Mouse (Mus musculus) lung, adult 2 months (tissue): Measurements from ENCODE around the gene Hoxb1. TPM values are rescaled to one million over a fixed set of nuclear protein-coding genes. Genes with fewer than 3 reads are reported as not detected.

Source experiments
- DNase-seq: peaks from one replicate; pipeline ENCODE4 v3.0.0; 2022
- H3K4me1 ChIP-seq: fragments of 200-500 bp; 2 replicates; pipeline ENCODE4 v1.6.1; 2011; ENCODE audit warnings: low read length; ENCODE audit not compliant: control insufficient read depth, insufficient read depth
- H3K4me3 ChIP-seq: fragments of 200-500 bp; replicated peaks from 2 replicates; pipeline ENCODE3; 2011; ENCODE audit warnings: low read depth, mild to moderate bottlenecking, control low read depth, low read length; ENCODE audit errors: extremely low read depth
- CTCF ChIP-seq: fragments of 200-500 bp; IDR thresholded peaks from 2 replicates; pipeline ENCODE4 v1.5.1; 2011; ENCODE audit warnings: mild to moderate bottlenecking, low read length, control low read depth; ENCODE audit not compliant: insufficient read depth
- POLR2A ChIP-seq: fragments of 200-500 bp; IDR thresholded peaks from 2 replicates; pipeline ENCODE4 v1.6.1; 2011; ENCODE audit warnings: low read depth, mild to moderate bottlenecking, control low read depth, low read length, borderline replicate concordance; ENCODE audit errors: extremely low read depth
- WGBS: fragments of 180-500 bp; shearing (Covaris S2); methylation state at CpG from one replicate; pipeline ENCODE4 v1.1.7; 2018; 5-methylcytosine and 5-hydroxymethylcytosine counted together
- polyA plus RNA-seq: library from polyadenylated mRNA; depleted of rRNA; stranded (reverse); fragments of >200 nt; gene quantifications from 2 replicates; pipeline ENCODE4 v1.2.3, GENCODE M21; 2012; rRNA removed

Hoxb1 gene
- polyA plus RNA-seq, result not detected in 2 replicates

GRCm38 (mm10) chr11:96365441-96366091 lies at the start of gene Hoxb1:
Hoxb1 (plus strand) TSS chr11:96365752.
- TF ChIP-seq POLR2A (no peak), CTCF (no peak)
- no peaks in the 10 kb centered on the region for H3K4me1 ChIP-seq
- no peak for DNase-seq
- WGBS, result 22% methylated on average over 26 of the region's 26 CpGs
- H3K4me3 ChIP-seq, result no peak within 1 kb of the TSS

GRCm38 (mm10) chr11:96316696-96317607 lies 48.6 kb upstream of the Hoxb1 start:
- DNase-seq, result no peak
- TF ChIP-seq CTCF, result no peak
- TF ChIP-seq POLR2A, result no peak
- Histone ChIP-seq H3K4me1 (peaks cover 6% of the 10 kb centered on the region; the same call in 1 of the 2 replicates), H3K4me3 (no peak overlapping the region)
- WGBS, result 36% methylated on average over 18 of the region's 18 CpGs

GRCm38 (mm10) chr11:96317608-96318367 lies 47.8 kb upstream of the Hoxb1 start, which contains the start of gene Hoxb4:
Hoxb4 (plus strand) TSS chr11:96318267.
- TF ChIP-seq CTCF (no peak), POLR2A (no peak)
- WGBS, result 16% methylated on average over 28 of the region's 28 CpGs
- H3K4me3 ChIP-seq, result peak within 1 kb of the TSS; percentile 86
- H3K4me1 ChIP-seq, result peaks cover 6% of the 10 kb centered on the region; the same call in 1 of the 2 replicates
- DNase-seq, result no peak

- peaks cover 3% of the 10 kb centered on the region; the same call in 1 of the 2 replicates for H3K4me1 ChIP-seq
- 2% methylated on average over 35 of the region's 45 CpGs for WGBS
- peak overlapping the region; percentile 86 for H3K4me3 ChIP-seq
- no peak for TF ChIP-seq POLR2A
- no peak for TF ChIP-seq CTCF
- peak; percentile 44 for DNase-seq
These were observed 47.0 kb upstream of the Hoxb1 start for GRCm38 (mm10) chr11:96318368-96319070.

- 1% methylated on average over 25 of the region's 34 CpGs for WGBS
- no peak for DNase-seq
- no peak for TF ChIP-seq CTCF
- no peak for TF ChIP-seq POLR2A
These were observed 46.3 kb upstream of the Hoxb1 start for GRCm38 (mm10) chr11:96319071-96319902.

GRCm38 (mm10) chr11:96319910-96320309 lies 45.6 kb upstream of the Hoxb1 start:
- Histone ChIP-seq H3K4me3 (peak overlapping the region; percentile 62), H3K4me1 (peaks cover 3% of the 10 kb centered on the region; the same call in 1 of the 2 replicates)
- TF ChIP-seq POLR2A, result no peak
- no peak for TF ChIP-seq CTCF
- 3% methylated on average over 29 of the region's 29 CpGs for WGBS
- DNase-seq, result no peak

More at GRCm38 (mm10) chr11:96319071-96319902, 46.3 kb upstream of the Hoxb1 start:
- Histone ChIP-seq H3K4me1 (peaks cover 3% of the 10 kb centered on the region; the same call in 1 of the 2 replicates), H3K4me3 (peak overlapping the region; percentile 84)

GRCm38 (mm10) chr11:96320688-96321087 lies 44.9 kb upstream of the Hoxb1 start:
- TF ChIP-seq CTCF (no peak), POLR2A (no peak)
- H3K4me1 ChIP-seq, result peaks cover 2% of the 10 kb centered on the region; the same call in 1 of the 2 replicates
- 32% methylated on average over 17 of the region's 17 CpGs for WGBS
- peak overlapping the region; percentile 9 for H3K4me3 ChIP-seq
- DNase-seq, result no peak

GRCm38 (mm10) chr11:96321846-96322245 lies 43.7 kb upstream of the Hoxb1 start:
- WGBS, result 48% methylated on average over 5 of the region's 5 CpGs
- no peak for DNase-seq
- no peak overlapping the region for H3K4me3 ChIP-seq

More at GRCm38 (mm10) chr11:96321846-96322245, 43.7 kb upstream of the Hoxb1 start:
- H3K4me1 ChIP-seq, result no peaks in the 10 kb centered on the region; the same call in 1 of the 2 replicates
- no peak for TF ChIP-seq CTCF
- no peak for TF ChIP-seq POLR2A
